Mouse (Mus musculus) kidney, embryonic 14.5 days (tissue): ENCODE data around the gene Hoxa4. TPM values are rescaled to one million over a fixed set of nuclear protein-coding genes. Genes with fewer than 3 reads are reported as not detected.
A peak's percentile ranks its signal among the peaks of the same experiment; 100 is the strongest.

ENCODE experiments used
- ATAC-seq: fragments of 200-750 bp; cut with Nextera tagmentation; 2 replicates; pipeline ENCODE4 v1.8.0; 2017; ENCODE audit warnings: moderate number of reproducible peaks, mild to moderate bottlenecking, moderate TSS enrichment, moderate library complexity; ENCODE audit not compliant: low FRiP score, low TSS enrichment
- H3K27ac ChIP-seq: fragments of 300-500 bp; sonication (generic); 2 replicates; pipeline ENCODE4 v1.5.1; 2014; ENCODE audit warnings: low read depth, mild to moderate bottlenecking, low read length, moderate library complexity, mixed read lengths
- H3K27me3 ChIP-seq: fragments of 300-500 bp; sonication (generic); 2 replicates; pipeline ENCODE4 v1.6.1; 2014; ENCODE audit warnings: mild to moderate bottlenecking, low read length; ENCODE audit not compliant: control insufficient read depth, insufficient read depth
- H3K36me3 ChIP-seq: fragments of 300-500 bp; sonication (generic); 2 replicates; pipeline ENCODE4 v1.6.1; 2014; ENCODE audit warnings: low read length, mixed read lengths; ENCODE audit not compliant: control insufficient read depth, insufficient read depth
- H3K4me1 ChIP-seq: fragments of 300-500 bp; sonication (generic); 2 replicates; pipeline ENCODE4 v1.6.1; 2014; ENCODE audit warnings: low read length, mixed read lengths; ENCODE audit not compliant: control insufficient read depth, insufficient read depth
- H3K4me2 ChIP-seq: fragments of 300-500 bp; sonication (generic); replicated peaks from 2 replicates; pipeline ENCODE4 v1.6.1; 2014; ENCODE audit warnings: low read depth, mild to moderate bottlenecking, low read length
- H3K4me3 ChIP-seq: fragments of 300-500 bp; sonication (generic); 2 replicates; pipeline ENCODE4 v1.5.1; 2014; ENCODE audit warnings: mild to moderate bottlenecking, low read length
- H3K9ac ChIP-seq: fragments of 300-500 bp; sonication (generic); 2 replicates; pipeline ENCODE4 v1.6.1; 2014; ENCODE audit warnings: low read depth, mild to moderate bottlenecking, low read length, moderate library complexity
- H3K9me3 ChIP-seq: fragments of 300-500 bp; sonication (generic); 2 replicates; pipeline ENCODE4 v1.6.1; 2016; ENCODE audit warnings: low read length; ENCODE audit not compliant: control insufficient read depth
- WGBS: fragments of 180-500 bp; shearing (Covaris S2); extraction: QIAGEN DNeasy Blood & Tissue Kit; methylation state at CpG from one replicate; pipeline ENCODE4 v1.1.7; 2014; 5-methylcytosine and 5-hydroxymethylcytosine counted together
- polyA plus RNA-seq: library from polyadenylated mRNA; unstranded; fragments of >200 nt; fragmentation: Nextera tagmentation; extraction: Ambion mirVana; gene quantifications from 2 replicates; pipeline ENCODE4 v1.2.1, GENCODE M21; 2014

Gene Hoxa4
- polyA plus RNA-seq, 1 experiment from 2014 or later: 3.1 TPM

- peak overlapping the region; percentile 98; the same call in 1 of the 2 replicates for H3K27ac ChIP-seq
- H3K27me3 ChIP-seq: 0 out of 2 replicates have a peak, but pooled peaks cover 7% of the 10 kb centered on the region
- 24% methylated on average over 9 of the region's 9 CpGs for WGBS
- peaks cover 9% of the 10 kb centered on the region; the same call in 1 of the 2 replicates for H3K36me3 ChIP-seq
- H3K4me2 ChIP-seq: peak overlapping the region; percentile 97
- H3K4me1 ChIP-seq: peaks cover 46% of the 10 kb centered on the region
- peak overlapping the region; percentile 64 for H3K4me3 ChIP-seq
- H3K9ac ChIP-seq: peak overlapping the region; percentile 87
- H3K9me3 ChIP-seq: no peaks in the 10 kb centered on the region
- no peak for ATAC-seq
Observed at GRCm38 (mm10) chr6:52219234-52219942, 27.8 kb upstream of the Hoxa4 start.

- peak overlapping the region; percentile 97 for H3K4me2 ChIP-seq
- 0 out of 2 replicates have a peak, but pooled peaks have one; percentile 4 for ATAC-seq
- peaks cover 3% of the 10 kb centered on the region; the same call in 1 of the 2 replicates for H3K36me3 ChIP-seq
- no peaks in the 10 kb centered on the region for H3K9me3 ChIP-seq
- H3K27ac ChIP-seq: peak overlapping the region; percentile 98
- peak overlapping the region; percentile 64 for H3K4me3 ChIP-seq
- H3K9ac ChIP-seq: peak overlapping the region; percentile 87
- WGBS: 10% methylated on average over 14 of the region's 14 CpGs
- H3K4me1 ChIP-seq: peaks cover 50% of the 10 kb centered on the region
- 0 out of 2 replicates have a peak, but pooled peaks cover 7% of the 10 kb centered on the region for H3K27me3 ChIP-seq
Observed at GRCm38 (mm10) chr6:52218643-52219215, 27.2 kb upstream of the Hoxa4 start.

GRCm38 (mm10) chr6:52217895-52218642 is 26.5 kb upstream of the Hoxa4 start:
- Histone ChIP-seq H3K9ac (peak overlapping the region; percentile 87), H3K4me3 (peak overlapping the region; percentile 64), H3K4me2 (peak overlapping the region; percentile 97), H3K9me3 (no peaks in the 10 kb centered on the region), H3K27ac (peak overlapping the region; percentile 98), H3K4me1 (peaks cover 50% of the 10 kb centered on the region), H3K27me3 (0 out of 2 replicates have a peak, but pooled peaks cover 7% of the 10 kb centered on the region), H3K36me3 (peaks cover 2% of the 10 kb centered on the region; the same call in 1 of the 2 replicates)
- no peak for ATAC-seq
- WGBS: 8% methylated on average over 23 of the region's 23 CpGs

GRCm38 (mm10) chr6:52217459-52217768 is 25.9 kb upstream of the Hoxa4 start:
- peak; percentile 79 for ATAC-seq
- WGBS: under 1% methylated on average over 25 of the region's 25 CpGs
- Histone ChIP-seq H3K4me1 (peaks cover 50% of the 10 kb centered on the region), H3K4me2 (peak overlapping the region; percentile 97), H3K4me3 (peak overlapping the region; percentile 64), H3K27ac (peak overlapping the region; percentile 98), H3K9ac (peak overlapping the region; percentile 95), H3K27me3 (0 out of 2 replicates have a peak, but pooled peaks cover 7% of the 10 kb centered on the region), H3K9me3 (no peaks in the 10 kb centered on the region), H3K36me3 (no peaks in the 10 kb centered on the region; the same call in 1 of the 2 replicates)

GRCm38 (mm10) chr6:52216691-52217458 is 25.3 kb upstream of the Hoxa4 start:
- Histone ChIP-seq H3K9me3 (no peaks in the 10 kb centered on the region), H3K4me2 (peak overlapping the region; percentile 97), H3K27me3 (0 out of 2 replicates have a peak, but pooled peaks cover 3% of the 10 kb centered on the region), H3K36me3 (no peaks in the 10 kb centered on the region; the same call in 1 of the 2 replicates), H3K4me1 (peaks cover 46% of the 10 kb centered on the region), H3K27ac (peak overlapping the region; percentile 98), H3K4me3 (peak overlapping the region; percentile 64), H3K9ac (peak overlapping the region; percentile 95)
- ATAC-seq: no peak
- under 1% methylated on average over 60 of the region's 60 CpGs for WGBS

- Histone ChIP-seq H3K4me1 (peaks cover 46% of the 10 kb centered on the region), H3K27ac (peak overlapping the region; percentile 98), H3K4me2 (peak overlapping the region; percentile 97), H3K27me3 (peaks cover 3% of the 10 kb centered on the region; the same call in 1 of the 2 replicates), H3K9me3 (no peaks in the 10 kb centered on the region), H3K4me3 (peak overlapping the region; percentile 64), H3K36me3 (no peaks in the 10 kb centered on the region; the same call in 1 of the 2 replicates), H3K9ac (peak overlapping the region; percentile 95)
- WGBS: under 1% methylated on average over 30 of the region's 30 CpGs
- ATAC-seq: no peak
Observed at GRCm38 (mm10) chr6:52215771-52216535, 24.4 kb upstream of the Hoxa4 start.

- Histone ChIP-seq H3K27me3 (peaks cover 2% of the 10 kb centered on the region; the same call in 1 of the 2 replicates), H3K9me3 (no peaks in the 10 kb centered on the region), H3K4me1 (peaks cover 39% of the 10 kb centered on the region), H3K4me3 (peak overlapping the region; percentile 64; the same call in 1 of the 2 replicates), H3K9ac (peak overlapping the region; percentile 95), H3K27ac (peak overlapping the region; percentile 27; the same call in 1 of the 2 replicates), H3K36me3 (no peaks in the 10 kb centered on the region; the same call in 1 of the 2 replicates), H3K4me2 (peak overlapping the region; percentile 97)
- no peak for ATAC-seq
- 24% methylated on average over 3 of the region's 3 CpGs for WGBS
Observed at GRCm38 (mm10) chr6:52215070-52215469, 23.5 kb upstream of the Hoxa4 start.
